Mouse (Mus musculus) left cerebral cortex, adult 18-20 months (tissue): ENCODE results near the gene Sestd1. TPM values are rescaled to one million over a fixed set of nuclear protein-coding genes. Genes with fewer than 3 reads are reported as not detected.

Experiments
- DNase-seq, 2 experiments: peaks; one replicate each; pipeline ENCODE4 v3.0.0; 2021 to 2022; ENCODE audit warnings: low spot score in 2 of 2, mixed read lengths in 1 of 2
- total RNA-seq, 2 experiments: library from RNA; stranded (reverse); gene quantifications; 2 replicates each; pipeline ENCODE4 v1.2.3; 2021

The Sestd1 gene
- total RNA-seq, 2 experiments from 2014 or later: 48.2 to 54.6 TPM

- DNase-seq: no peak
Measured at GRCm38 (mm10) chr2:77272953-77273352, 7.4 kb downstream of the Sestd1 start.

GRCm38 (mm10) chr2:77270781-77271180 is 9.6 kb downstream of the Sestd1 start:
- no peak for DNase-seq

GRCm38 (mm10) chr2:77270136-77270535 is 10.3 kb downstream of the Sestd1 start:
- no peak for DNase-seq

- DNase-seq: peak in 1 of 2 experiments; percentile 38
Measured at GRCm38 (mm10) chr2:77268612-77269239, 11.7 kb downstream of the Sestd1 start.

- DNase-seq: no peak
Measured at GRCm38 (mm10) chr2:77266931-77267330, 13.5 kb downstream of the Sestd1 start.

- peak in 1 of 2 experiments; percentile 35 for DNase-seq
Measured at GRCm38 (mm10) chr2:77266011-77266410, 14.4 kb downstream of the Sestd1 start.

GRCm38 (mm10) chr2:77265301-77265700 is 15.1 kb downstream of the Sestd1 start:
- no peak for DNase-seq

- no peak for DNase-seq
Measured at GRCm38 (mm10) chr2:77264550-77264949, 15.8 kb downstream of the Sestd1 start.

- no peak for DNase-seq
Measured at GRCm38 (mm10) chr2:77263477-77264435, 16.6 kb downstream of the Sestd1 start.

GRCm38 (mm10) chr2:77260134-77260533 is 20.3 kb downstream of the Sestd1 start:
- DNase-seq: no peak

GRCm38 (mm10) chr2:77253227-77253626 is 27.2 kb downstream of the Sestd1 start:
- no peak for DNase-seq

GRCm38 (mm10) chr2:77251736-77252135 is 28.7 kb downstream of the Sestd1 start:
- DNase-seq: no peak

GRCm38 (mm10) chr2:77249771-77250681 is 30.4 kb downstream of the Sestd1 start:
- DNase-seq: peak; percentile 43 to 56

GRCm38 (mm10) chr2:77248416-77248815 is 32.0 kb downstream of the Sestd1 start:
- DNase-seq: no peak

- no peak for DNase-seq
Measured at GRCm38 (mm10) chr2:77247200-77247830, 33.1 kb downstream of the Sestd1 start.

GRCm38 (mm10) chr2:77245806-77246205 is 34.6 kb downstream of the Sestd1 start:
- DNase-seq: no peak

- no peak for DNase-seq
Measured at GRCm38 (mm10) chr2:77242248-77242647, 38.1 kb downstream of the Sestd1 start.

- DNase-seq: no peak
Measured at GRCm38 (mm10) chr2:77238607-77239006, 41.8 kb downstream of the Sestd1 start.

GRCm38 (mm10) chr2:77238046-77238445 is 42.3 kb downstream of the Sestd1 start:
- DNase-seq: no peak

GRCm38 (mm10) chr2:77236860-77237259 is 43.5 kb downstream of the Sestd1 start:
- no peak for DNase-seq

- no peak for DNase-seq
Measured at GRCm38 (mm10) chr2:77235896-77236295, 44.5 kb downstream of the Sestd1 start.
